Mouse (Mus musculus) MEL (cell line): Measurements from ENCODE around the gene Trpm3.

Source experiments
- E2F4 ChIP-seq: IDR thresholded peaks from 2 replicates; pipeline ENCODE4 v1.6.1; 2011; ENCODE audit warnings: low read depth, low read length, improper control_type of control experiment, borderline replicate concordance
- EP300 ChIP-seq, 2 experiments: IDR thresholded peaks; 2 replicates each; pipeline ENCODE4 v1.6.1; 2011; ENCODE audit warnings: improper control_type of control experiment in 2 of 2, low read length in 2 of 2, low read depth in 1 of 2, mild to moderate bottlenecking in 1 of 2

- TF ChIP-seq E2F4 (no peak), EP300 (IDR thresholded peaks at IDR 0.05; ENCODE audit: low read depth in 1 of 2, low read length in 2 of 2) (no peak)
These were observed 164.4 kb downstream of the Trpm3 start for GRCm38 (mm10) chr19:22303021-22303951.
